Mouse (Mus musculus) small intestine, adult 2 months (tissue): ENCODE measurements around the gene Aspg.

Experiments used
- CTCF ChIP-seq: fragments of 200-500 bp; IDR thresholded peaks from 2 replicates; pipeline ENCODE4 v1.5.1; 2012; ENCODE audit warnings: low read depth, mild to moderate bottlenecking, control low read depth, inconsistent platforms, low read length, moderate library complexity, mixed read lengths; ENCODE audit not compliant: insufficient replicate concordance, insufficient read length; ENCODE audit errors: extremely low read depth
- POLR2A ChIP-seq: fragments of 200-500 bp; IDR thresholded peaks from 2 replicates; pipeline ENCODE4 v1.6.1; 2012; ENCODE audit warnings: low read depth, mild to moderate bottlenecking, control low read depth, inconsistent platforms, low read length, moderate library complexity

- TF ChIP-seq POLR2A (no peak; the same call in 1 of the 2 replicates), CTCF (peak; percentile 88)
Measured at GRCm38 (mm10) chr12:112145211-112145874, 38.9 kb downstream of the Aspg start.
